Mouse (Mus musculus) lung, adult 2 months (tissue): ENCODE results near the gene Serbp1. TPM values are rescaled to one million over a fixed set of nuclear protein-coding genes. Genes with fewer than 3 reads are reported as not detected.

Source experiments
- DNase-seq: peaks from one replicate; pipeline ENCODE4 v3.0.0; 2022
- H3K4me1 ChIP-seq: fragments of 200-500 bp; 2 replicates; pipeline ENCODE4 v1.6.1; 2011; ENCODE audit warnings: low read length; ENCODE audit not compliant: control insufficient read depth, insufficient read depth
- H3K4me3 ChIP-seq: fragments of 200-500 bp; replicated peaks from 2 replicates; pipeline ENCODE3; 2011; ENCODE audit warnings: low read depth, mild to moderate bottlenecking, control low read depth, low read length; ENCODE audit errors: extremely low read depth
- CTCF ChIP-seq: fragments of 200-500 bp; IDR thresholded peaks from 2 replicates; pipeline ENCODE4 v1.5.1; 2011; ENCODE audit warnings: mild to moderate bottlenecking, low read length, control low read depth; ENCODE audit not compliant: insufficient read depth
- POLR2A ChIP-seq: fragments of 200-500 bp; IDR thresholded peaks from 2 replicates; pipeline ENCODE4 v1.6.1; 2011; ENCODE audit warnings: low read depth, mild to moderate bottlenecking, control low read depth, low read length, borderline replicate concordance; ENCODE audit errors: extremely low read depth
- WGBS: fragments of 180-500 bp; shearing (Covaris S2); methylation state at CpG from one replicate; pipeline ENCODE4 v1.1.7; 2018; 5-methylcytosine and 5-hydroxymethylcytosine counted together
- polyA plus RNA-seq: library from polyadenylated mRNA; depleted of rRNA; stranded (reverse); fragments of >200 nt; gene quantifications from 2 replicates; pipeline ENCODE4 v1.2.3, GENCODE M21; 2012

The Serbp1 gene
- polyA plus RNA-seq, 1 experiment, result 53.4 TPM

- DNase-seq, result no peak
- peaks cover 2% of the 10 kb centered on the region for H3K4me1 ChIP-seq
- TF ChIP-seq CTCF (no peak), POLR2A (no peak)
- H3K4me3 ChIP-seq, result peak overlapping the region; percentile 88
- under 1% methylated on average over 23 of the region's 23 CpGs for WGBS
These were observed 28.2 kb downstream of the Serbp1 start for GRCm38 (mm10) chr6:67266159-67266657.

GRCm38 (mm10) chr6:67266664-67267407 is 28.9 kb downstream of the Serbp1 start:
- WGBS, result under 1% methylated on average over 68 of the region's 68 CpGs
- Histone ChIP-seq H3K4me3 (peak overlapping the region; percentile 96), H3K4me1 (peaks cover 2% of the 10 kb centered on the region)
- TF ChIP-seq POLR2A, result peak; percentile 45; the same call in 1 of the 2 replicates
- no peak for TF ChIP-seq CTCF
- DNase-seq, result peak; percentile 94

DNA sequence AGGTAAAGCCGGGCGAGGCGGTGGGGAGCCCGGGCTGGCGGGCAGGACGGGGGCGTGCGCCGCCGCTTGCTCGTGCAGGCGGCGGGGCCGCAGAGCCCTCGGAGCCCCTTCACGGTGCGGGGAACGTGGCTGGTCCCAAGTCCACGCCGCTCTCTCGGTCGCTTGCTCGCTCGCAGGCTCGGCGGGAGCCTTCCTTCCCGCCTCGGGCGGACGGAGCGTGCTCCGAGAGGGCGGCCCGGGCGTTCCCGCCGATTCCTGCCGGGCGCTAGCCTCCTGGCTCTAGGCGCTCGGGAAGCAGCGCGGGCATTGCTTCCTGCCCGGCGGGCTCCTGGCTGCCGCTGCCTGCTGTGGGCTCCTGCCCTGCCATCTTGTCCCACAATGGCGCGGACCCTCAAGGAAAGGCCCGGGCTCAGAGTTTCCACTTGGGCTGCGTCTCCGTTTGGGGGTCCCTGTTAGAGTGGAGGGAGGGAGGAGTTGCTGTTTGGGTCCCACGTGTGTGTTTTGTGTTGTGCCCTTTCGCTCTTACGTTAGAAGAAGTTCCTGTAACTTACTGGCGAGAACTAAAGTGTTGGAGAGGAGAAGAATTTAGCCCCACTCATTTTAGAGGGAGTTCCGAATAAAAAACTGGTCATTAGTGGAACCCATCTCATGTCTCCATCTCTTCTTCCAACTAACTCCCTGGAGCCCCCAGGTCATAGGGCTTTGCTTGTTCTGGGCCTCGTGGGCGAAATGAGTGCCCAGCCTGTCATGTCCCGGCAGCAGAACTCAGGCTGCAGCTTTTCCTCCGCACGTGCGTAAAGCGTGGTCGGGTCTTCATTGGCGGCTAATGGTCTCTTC is 29.6 kb downstream of the Serbp1 start:
- peak overlapping the region; percentile 96 for H3K4me3 ChIP-seq
- DNase-seq, result peak; percentile 48
- under 1% methylated on average over 65 of the region's 65 CpGs for WGBS
- H3K4me1 ChIP-seq, result peaks cover 2% of the 10 kb centered on the region
- TF ChIP-seq CTCF (no peak), POLR2A (no peak)

GRCm38 (mm10) chr6:67268245-67268612 is 30.3 kb downstream of the Serbp1 start:
- TF ChIP-seq POLR2A, result no peak
- no peak for TF ChIP-seq CTCF
- H3K4me1 ChIP-seq, result peaks cover 2% of the 10 kb centered on the region
- 3% methylated on average over 2 of the region's 2 CpGs for WGBS
- H3K4me3 ChIP-seq, result peak overlapping the region; percentile 96
- no peak for DNase-seq

- TF ChIP-seq CTCF (no peak), POLR2A (no peak)
- 15% methylated on average over 1 of the region's 1 CpGs for WGBS
- H3K4me3 ChIP-seq, result peak overlapping the region; percentile 29
- DNase-seq, result no peak
- peaks cover 2% of the 10 kb centered on the region for H3K4me1 ChIP-seq
These were observed 31.0 kb downstream of the Serbp1 start for GRCm38 (mm10) chr6:67268983-67269382.

GRCm38 (mm10) chr6:67269459-67269858 is 31.5 kb downstream of the Serbp1 start:
- TF ChIP-seq CTCF, result no peak
- TF ChIP-seq POLR2A, result no peak
- no peak for DNase-seq
- 16% methylated on average over 2 of the region's 2 CpGs for WGBS
- peak overlapping the region; percentile 16 for H3K4me3 ChIP-seq
- peaks cover 2% of the 10 kb centered on the region for H3K4me1 ChIP-seq

- no peak for DNase-seq
- H3K4me1 ChIP-seq, result no peaks in the 10 kb centered on the region
- TF ChIP-seq CTCF (no peak), POLR2A (no peak)
- H3K4me3 ChIP-seq, result no peak overlapping the region
- 71% methylated on average over 5 of the region's 5 CpGs for WGBS
These were observed 40.0 kb downstream of the Serbp1 start for GRCm38 (mm10) chr6:67277944-67278343.

GRCm38 (mm10) chr6:67281614-67282197 is 43.7 kb downstream of the Serbp1 start:
- 77% methylated on average over 9 of the region's 9 CpGs for WGBS
- H3K4me3 ChIP-seq, result no peak overlapping the region
- no peak for DNase-seq
- TF ChIP-seq CTCF (no peak), POLR2A (no peak)
- no peaks in the 10 kb centered on the region for H3K4me1 ChIP-seq

GRCm38 (mm10) chr6:67282897-67283296 is 44.9 kb downstream of the Serbp1 start:
- 73% methylated on average over 1 of the region's 1 CpGs for WGBS

More at GRCm38 (mm10) chr6:67282897-67283296, 44.9 kb downstream of the Serbp1 start:
- DNase-seq, result no peak
- Histone ChIP-seq H3K4me3 (no peak overlapping the region), H3K4me1 (no peaks in the 10 kb centered on the region)
- TF ChIP-seq CTCF (no peak), POLR2A (no peak)
